Mouse (Mus musculus) right cerebral cortex, postnatal 36 days (tissue): ENCODE results near the gene Nt5c3b.

Experiments used
- DNase-seq, 2 experiments: peaks; one replicate each; pipeline ENCODE4 v3.0.0; 2022; ENCODE audit warnings: low spot score in 2 of 2, mixed read lengths in 1 of 2

The Nt5c3b gene

DNA sequence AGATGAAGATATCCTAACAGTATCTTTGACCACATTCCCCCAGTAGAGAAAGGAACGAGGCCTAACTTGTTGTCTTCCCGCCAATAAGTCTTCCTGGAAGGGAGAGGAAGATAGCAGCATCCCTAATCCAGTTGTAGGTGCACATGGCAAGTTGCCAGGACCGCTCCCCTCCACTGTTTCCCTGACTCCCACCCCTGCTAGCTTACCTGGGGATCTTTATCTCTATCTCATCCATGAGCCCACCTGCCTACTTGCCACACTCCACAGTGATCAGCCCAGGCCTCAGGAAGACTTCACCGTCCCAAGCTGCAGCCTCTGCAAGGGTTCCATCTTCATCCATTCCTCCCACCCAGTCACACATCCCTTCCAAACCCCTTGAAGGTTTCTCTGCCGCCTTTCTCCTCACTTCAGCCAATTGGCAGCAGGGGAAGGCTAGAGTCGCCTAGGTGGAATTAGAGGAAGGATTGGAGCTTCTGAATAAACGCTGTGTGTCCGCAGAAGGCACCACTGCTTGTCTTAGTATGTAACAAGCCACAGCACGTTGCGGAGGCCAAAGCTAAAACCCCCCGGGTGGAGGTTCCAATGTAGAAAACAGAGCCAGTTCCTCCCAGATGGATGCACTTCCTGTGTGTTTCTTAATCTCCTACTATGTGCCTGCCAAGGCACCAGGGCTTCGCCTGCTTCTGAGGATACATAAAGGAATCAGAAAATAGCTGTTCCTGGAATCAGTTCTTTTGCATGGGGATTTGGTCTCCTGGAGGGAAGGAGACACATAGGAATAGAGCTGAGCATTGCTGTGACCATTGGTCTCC is 41.7 kb downstream of the Nt5c3b start:
- DNase-seq, result no peak

DNA sequence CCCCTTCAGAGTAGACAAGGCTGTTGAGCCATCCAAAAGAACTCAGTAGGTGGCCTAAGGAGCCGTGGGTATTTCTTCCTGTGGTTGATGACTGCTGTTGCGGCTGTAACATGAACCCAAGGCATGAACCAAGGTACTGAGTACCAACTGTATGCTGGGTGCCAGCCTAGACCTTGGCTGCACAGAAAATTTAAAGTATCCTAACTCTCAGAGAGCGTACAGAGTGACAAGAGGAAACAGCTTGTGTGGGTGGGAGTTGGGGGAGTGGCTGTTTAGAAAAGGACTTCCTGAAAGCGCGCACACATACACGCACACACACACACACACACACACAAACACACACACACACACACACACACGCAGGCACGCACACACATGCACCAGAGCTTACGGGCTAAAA is 42.3 kb downstream of the Nt5c3b start:
- DNase-seq, result no peak

DNA sequence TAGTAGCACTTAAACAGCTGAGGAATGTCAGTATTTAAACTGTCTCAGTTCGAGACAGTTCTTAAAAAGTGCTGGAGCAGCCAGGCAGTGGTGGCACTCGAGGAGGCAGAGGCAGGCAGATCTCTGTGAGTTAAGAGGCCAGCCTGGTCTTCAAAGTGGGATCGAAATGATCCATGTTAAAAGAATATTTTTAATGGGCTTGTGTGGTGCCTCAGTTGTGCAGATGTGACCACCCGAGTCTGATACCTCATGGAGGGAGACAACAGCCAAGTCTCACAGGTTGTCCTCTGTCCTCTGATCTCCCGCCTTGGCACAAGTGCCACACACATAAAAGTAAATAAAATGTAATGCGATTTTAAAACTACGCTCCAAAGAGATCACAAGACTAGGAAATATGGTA is 43.1 kb downstream of the Nt5c3b start:
- DNase-seq, result no peak

DNA sequence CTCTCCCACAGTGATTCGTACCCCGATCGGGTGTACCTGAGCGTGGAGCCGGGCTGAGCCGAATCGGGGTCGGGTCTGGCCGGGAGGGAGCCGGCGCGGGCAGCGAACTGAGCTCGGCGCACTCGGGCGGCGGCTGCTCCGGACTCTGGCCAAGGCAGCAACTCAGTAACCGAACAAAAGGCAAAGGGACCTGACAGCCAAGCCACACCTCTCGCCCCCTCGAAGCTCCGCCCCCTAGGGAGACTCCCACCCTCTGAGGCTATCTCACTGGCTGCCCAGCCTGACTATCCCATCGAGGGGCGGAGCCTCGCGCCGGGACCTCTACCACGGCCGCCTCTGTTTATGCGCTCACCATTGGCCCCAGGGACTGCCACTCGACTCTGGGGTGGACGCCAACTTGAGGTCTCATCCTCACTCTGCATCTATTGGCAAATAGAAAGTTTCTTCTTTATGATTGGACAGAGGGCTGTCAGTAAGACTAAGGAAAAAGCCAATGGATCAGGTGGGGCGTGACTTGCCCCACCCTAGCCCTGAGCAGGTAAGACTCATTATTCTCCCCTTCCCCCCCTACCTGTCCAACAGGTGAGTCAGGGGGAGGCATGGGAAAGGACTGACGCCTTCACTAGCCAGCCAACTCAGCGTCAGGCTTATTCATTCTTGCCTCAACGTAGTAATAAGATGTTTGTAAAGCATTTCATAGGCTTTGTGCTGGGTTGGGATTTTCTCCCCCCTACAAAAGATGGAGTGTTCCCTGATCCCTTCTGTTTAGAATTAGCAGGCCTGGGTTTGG is 43.8 kb downstream of the Nt5c3b start, which contains the start of gene Jup:
TSS of gene Jup (minus strand) at position 164 of the 790 bp plus-strand sequence.
- DNase-seq, result peak; percentile 100

DNA sequence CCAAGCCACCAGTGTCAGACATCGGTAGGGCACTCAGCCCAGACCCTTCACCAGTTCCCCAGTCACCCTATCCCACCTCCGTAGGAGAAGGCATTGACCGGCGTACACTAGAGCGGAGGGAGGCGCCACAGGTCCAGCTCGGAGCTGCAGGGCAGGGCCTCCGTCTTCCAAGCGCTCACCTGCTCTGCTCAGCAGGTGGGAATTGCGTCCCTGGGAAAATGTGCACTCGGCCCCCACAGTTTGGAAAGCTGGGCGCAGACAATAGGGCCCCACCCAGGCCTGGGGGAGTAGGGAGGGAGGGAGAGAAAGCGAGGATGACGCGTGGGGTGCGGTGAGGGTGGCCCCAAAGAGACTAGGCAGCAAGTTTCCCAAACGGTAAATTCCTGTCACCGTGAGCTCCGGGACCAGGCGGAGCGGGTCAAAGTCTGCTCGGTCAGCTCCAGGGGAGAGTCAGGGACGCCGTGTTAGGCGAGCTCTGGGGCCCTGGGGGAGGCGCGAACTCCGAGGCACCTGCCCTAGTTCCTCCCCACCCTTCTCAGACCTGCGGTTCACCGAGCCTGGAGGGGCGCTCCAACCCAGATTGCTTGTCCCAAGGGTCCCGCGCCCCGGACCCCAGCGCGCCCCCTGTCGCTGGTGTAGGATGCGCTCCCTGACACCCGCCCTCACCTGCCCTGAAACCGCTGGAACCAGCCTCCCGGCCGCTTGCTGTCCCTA is 44.6 kb downstream of the Nt5c3b start:
- DNase-seq, result peak in 1 of 2 experiments; percentile 14

DNA sequence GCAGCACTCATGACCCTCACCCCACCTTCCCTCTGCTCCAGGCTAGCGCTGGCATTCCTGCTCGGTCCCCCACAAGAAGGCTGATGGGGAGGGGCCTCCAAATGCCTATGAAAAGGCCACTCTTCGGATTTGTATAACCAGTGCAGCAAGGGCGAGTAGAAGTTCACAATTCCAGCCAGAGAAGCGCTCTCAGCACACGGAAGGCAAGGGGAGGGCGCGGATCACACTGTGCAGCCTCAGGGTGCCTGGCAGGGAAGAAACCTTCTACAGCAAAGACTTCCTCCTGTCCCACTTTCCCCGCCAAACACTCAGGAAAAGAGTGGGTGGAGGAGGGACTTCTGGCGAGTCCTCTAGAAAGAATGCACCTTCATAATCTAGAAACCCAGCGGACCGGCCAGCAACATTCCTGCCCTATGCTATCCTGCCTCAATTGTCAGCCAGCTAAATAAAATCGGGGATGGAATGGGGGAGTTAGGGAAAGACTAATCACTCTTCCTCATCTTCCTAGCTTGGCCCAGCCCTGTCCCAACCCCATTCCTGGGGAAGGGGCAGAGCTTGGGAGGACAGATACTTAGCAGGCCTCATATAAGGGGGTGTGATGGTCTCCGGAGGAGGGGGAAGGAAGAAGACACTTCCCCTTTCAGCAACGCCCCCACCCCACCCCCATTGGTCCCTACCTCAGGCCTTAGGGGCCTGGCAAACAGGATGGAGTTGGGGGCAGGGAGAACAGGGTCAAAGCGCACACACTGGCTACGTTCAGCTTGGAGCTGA is 45.6 kb downstream of the Nt5c3b start:
- DNase-seq, result peak in 1 of 2 experiments; percentile 38

GRCm38 (mm10) chr11:100395200-100395599 is 46.4 kb downstream of the Nt5c3b start:
- no peak for DNase-seq

- DNase-seq, result no peak
These were observed 47.1 kb downstream of the Nt5c3b start for GRCm38 (mm10) chr11:100394353-100395074.

DNA sequence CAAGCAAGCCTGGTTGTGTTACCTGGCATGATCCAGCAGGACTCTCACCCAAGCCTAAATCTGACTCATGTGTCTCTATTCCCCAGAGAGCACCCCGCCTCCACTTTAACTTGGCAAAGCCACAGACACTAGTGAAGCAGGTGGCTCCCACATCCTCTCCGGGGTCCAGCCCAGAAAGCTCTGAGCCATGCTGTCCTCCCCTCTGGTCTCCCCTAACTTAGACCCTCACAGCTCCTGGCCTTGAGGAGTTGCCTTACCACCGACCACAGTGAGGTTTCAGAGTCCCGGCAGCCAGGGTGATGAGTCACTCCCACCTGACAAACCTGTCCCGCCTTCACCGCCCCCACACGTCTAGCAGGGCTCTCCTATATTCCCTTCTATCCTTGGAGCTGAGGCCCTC is 47.9 kb downstream of the Nt5c3b start:
- DNase-seq, result no peak

- DNase-seq, result no peak
These were observed 48.6 kb downstream of the Nt5c3b start for GRCm38 (mm10) chr11:100392958-100393357.

DNA sequence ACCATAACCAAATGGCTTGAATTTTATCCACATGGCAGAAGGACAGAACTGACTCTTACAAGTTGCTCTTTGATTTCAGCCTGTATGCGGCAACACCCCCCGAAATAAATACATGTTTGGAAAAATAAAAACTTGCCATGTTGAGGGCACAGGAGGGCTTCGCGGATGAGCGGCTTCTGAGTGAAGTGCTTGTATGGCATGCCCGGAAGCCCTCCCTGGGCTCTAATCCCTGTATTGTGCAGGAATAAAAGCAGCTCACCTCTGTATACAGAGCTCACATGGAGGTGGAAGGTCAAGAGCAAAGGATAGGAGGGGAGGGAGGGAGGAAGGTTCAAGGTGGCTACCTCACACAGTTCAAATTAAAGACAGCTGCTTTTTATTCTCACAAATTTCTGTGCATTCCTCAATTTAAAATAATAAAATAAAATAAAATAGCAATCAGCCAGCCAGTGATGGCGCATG is 49.7 kb downstream of the Nt5c3b start:
- no peak for DNase-seq

DNA sequence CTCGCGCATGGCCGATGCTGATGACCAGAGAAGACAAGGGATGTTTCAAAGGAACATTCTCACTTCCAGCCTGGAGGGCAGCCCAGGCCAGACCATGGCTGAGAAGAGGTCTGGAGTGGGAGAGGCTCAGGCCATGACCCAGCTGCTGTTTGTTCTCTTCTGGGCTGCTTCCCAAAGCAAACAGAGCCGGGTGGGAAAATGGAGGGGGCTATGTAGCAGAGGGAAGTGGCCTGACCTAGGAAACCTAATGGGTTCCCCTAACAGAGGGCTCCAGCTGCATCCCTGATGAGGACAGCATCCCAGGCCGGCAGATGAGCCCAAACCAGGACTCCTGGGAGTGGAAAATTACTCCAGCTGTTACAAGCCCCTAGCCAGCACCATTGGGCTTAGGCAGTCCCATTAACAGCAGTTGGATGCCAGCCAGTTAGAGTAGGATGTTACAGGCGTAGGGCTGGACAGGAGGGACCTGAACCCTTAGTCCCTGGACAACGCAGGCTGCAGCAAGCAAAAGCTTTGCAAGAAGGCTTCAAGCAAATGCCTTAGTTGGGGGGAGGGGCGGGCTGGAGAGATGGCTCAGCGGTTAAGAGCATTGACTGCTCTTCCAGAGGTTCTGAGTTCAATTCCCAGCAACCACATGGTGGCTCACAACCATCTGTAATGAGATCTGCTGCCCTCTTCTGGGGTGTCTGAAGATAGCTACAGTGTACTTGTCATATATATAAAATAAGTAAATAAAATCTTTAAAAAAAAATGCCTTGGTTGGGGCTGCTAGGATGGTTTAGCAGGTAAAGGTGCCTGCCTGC is 50.3 kb downstream of the Nt5c3b start:
- no peak for DNase-seq

DNA sequence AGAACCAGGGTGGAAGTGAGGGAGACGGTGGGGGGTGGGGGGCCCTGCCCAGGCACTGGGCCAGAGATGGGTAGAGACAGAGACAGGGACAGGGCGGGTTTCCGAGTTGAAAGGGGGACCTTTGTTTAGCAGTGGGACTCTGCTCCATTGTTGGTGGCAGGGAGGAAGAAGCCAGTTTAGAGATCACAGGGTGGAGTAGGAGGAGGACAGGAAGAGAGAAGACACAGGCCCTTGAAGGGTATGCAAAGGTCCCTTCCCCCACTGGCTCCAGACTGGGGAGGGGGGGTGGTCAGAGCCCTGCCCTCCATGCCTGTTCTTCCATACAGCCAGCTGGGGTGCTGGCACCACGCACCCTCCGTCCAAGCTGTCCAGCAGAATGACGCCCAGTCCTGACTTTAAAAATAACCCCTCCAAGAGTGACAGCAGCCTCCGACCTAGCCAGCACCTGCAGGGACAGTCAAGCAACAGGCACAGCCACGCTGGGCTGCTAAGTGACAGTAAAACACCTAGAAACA is 51.6 kb downstream of the Nt5c3b start:
- DNase-seq, result no peak

GRCm38 (mm10) chr11:100388588-100388987 is 53.0 kb downstream of the Nt5c3b start:
- DNase-seq, result no peak

DNA sequence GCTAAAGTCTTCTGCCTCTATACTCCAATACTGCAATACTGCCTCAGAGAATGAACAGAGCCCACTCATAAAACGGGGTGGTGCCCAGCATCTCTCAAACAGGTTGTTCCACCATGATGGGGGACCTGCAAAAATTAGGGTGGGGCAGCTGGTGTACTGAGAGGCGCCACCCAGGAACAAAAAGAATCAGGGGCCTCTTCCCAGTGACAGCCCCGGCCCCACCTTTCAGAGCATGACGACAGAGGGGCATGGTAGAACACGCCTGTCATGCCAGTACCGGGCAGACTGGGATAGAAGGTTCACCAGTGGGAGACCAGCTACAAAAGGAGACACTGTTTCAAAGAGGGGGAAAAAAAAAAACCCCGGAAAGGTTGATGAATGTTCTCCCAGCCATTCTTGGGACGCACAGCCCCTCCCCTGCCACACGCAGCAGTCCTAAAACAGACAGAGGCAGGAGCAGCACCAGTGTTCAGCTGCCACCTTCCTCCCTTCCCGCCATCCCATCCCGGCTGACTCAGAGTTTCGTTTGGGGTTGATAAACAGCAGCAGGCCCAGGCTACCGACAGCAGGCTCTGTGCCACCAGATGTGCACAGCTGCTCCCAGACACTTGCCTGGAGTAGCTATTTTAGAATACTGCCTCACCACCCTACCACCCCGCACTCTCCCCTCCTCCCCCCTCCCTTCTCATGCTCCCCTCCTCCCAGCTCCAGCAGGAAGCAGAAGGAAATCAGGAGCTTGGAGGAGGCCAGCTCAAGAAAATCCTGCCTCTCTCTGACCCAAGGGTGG is 53.8 kb downstream of the Nt5c3b start:
- no peak for DNase-seq

- DNase-seq, result no peak
These were observed 54.5 kb downstream of the Nt5c3b start for GRCm38 (mm10) chr11:100387111-100387510.

GRCm38 (mm10) chr11:100386586-100386985 is 55.0 kb downstream of the Nt5c3b start:
- no peak for DNase-seq

- DNase-seq, result no peak
These were observed 56.6 kb downstream of the Nt5c3b start for GRCm38 (mm10) chr11:100385016-100385415.

DNA sequence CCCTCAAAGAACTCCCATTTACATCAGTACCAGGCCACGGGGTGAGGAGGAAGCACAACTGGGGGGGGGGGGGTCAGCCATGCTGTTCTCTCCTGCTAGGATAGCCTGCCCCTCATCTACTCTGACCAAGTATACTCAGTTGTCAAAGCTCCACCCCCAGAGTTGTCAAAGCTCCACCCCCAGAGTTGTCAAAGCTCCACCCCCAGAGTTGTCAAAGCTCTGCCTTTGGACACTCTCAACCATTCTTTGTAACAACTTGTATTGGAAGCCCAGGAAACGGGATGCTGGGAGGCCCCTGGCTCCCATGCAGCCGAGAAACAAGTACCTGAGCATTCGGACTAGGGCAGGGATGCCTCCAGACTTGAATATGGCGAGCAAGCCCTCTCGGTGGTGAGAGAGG is 58.9 kb downstream of the Nt5c3b start:
- DNase-seq, result no peak
